Mouse (Mus musculus) granulocyte monocyte progenitor cell, adult 5-6 weeks (primary cell): ENCODE results near the gene Phf14. TPM values are rescaled to one million over a fixed set of nuclear protein-coding genes. Genes with fewer than 3 reads are reported as not detected.
A peak's percentile ranks its signal among the peaks of the same experiment; 100 is the strongest.
"Not testable (repeated sequence)": the region's sequence is repeated elsewhere in the genome, so short reads cannot be mapped to it uniquely, and the experiment has no call there.

ENCODE experiments used
- ATAC-seq: replicated peaks from 2 replicates; pipeline ENCODE4 v1.8.0; 2016; ENCODE audit warnings: mild to moderate bottlenecking, moderate TSS enrichment, inconsistent platforms; ENCODE audit not compliant: poor library complexity, severe bottlenecking
- total RNA-seq, 2 experiments: library from RNA; stranded (forward) in 1 of 2; stranded (reverse) in 1 of 2; fragments of 200-712, 200-1000 nt in 1 of 2; fragments of >200 nt in 1 of 2; fragmentation: Nextera tagmentation in 1 of 2; gene quantifications; 2 replicates each; pipeline ENCODE4 v1.2.3; 2014 to 2017

Gene Phf14
- total RNA-seq, 2 experiments from 2014 or later, result 95.9 to 98.9 TPM

- ATAC-seq, result peak; percentile 31; the same call in 1 of the 2 replicates
Observed at GRCm38 (mm10) chr6:12082531-12083216, 175.1 kb downstream of the Phf14 start.

- no peak for ATAC-seq
Observed at GRCm38 (mm10) chr6:12084721-12085120, 177.1 kb downstream of the Phf14 start.

GRCm38 (mm10) chr6:12089439-12089992, 181.9 kb downstream of the Phf14 start:
- ATAC-seq, result no peak

- ATAC-seq, result peak; percentile 53
Observed at GRCm38 (mm10) chr6:12095716-12096115, 188.1 kb downstream of the Phf14 start.

GRCm38 (mm10) chr6:12097125-12097524, 189.5 kb downstream of the Phf14 start:
- ATAC-seq, result no peak

GRCm38 (mm10) chr6:12105144-12105543, 197.5 kb downstream of the Phf14 start:
- ATAC-seq, result no peak

GRCm38 (mm10) chr6:12107326-12107725, 199.7 kb downstream of the Phf14 start:
- no peak for ATAC-seq

GRCm38 (mm10) chr6:12107786-12108185, 200.2 kb downstream of the Phf14 start:
- ATAC-seq, result no peak

- peak; percentile 82 for ATAC-seq
Observed at GRCm38 (mm10) chr6:12116926-12117818, 209.6 kb downstream of the Phf14 start.

- ATAC-seq, result no peak
Observed at GRCm38 (mm10) chr6:12117819-12118570, 210.4 kb downstream of the Phf14 start.

- ATAC-seq, result no peak
Observed at GRCm38 (mm10) chr6:12122759-12123158, 215.2 kb downstream of the Phf14 start.

GRCm38 (mm10) chr6:12125031-12125803, 217.6 kb downstream of the Phf14 start:
- peak; percentile 85 for ATAC-seq

- ATAC-seq, result not testable (repeated sequence)
Observed at GRCm38 (mm10) chr6:12126601-12127000, 219.0 kb downstream of the Phf14 start.

- ATAC-seq, result peak; percentile 33
Observed at GRCm38 (mm10) chr6:12127287-12127686, 219.7 kb downstream of the Phf14 start.

Other genes with a start within 250 kb of the Phf14 start
- 572 and 845 TPM in 2 replicates for gene Ndufa4, start 312 bp upstream of the Phf14 start, total RNA-seq (2014; fragmentation: Nextera tagmentation)
- gene Ndufa4, start 312 bp upstream of the Phf14 start, total RNA-seq (2017), result 443 and 454 TPM in 2 replicates